Mouse (Mus musculus) G1E-ER4 (cell line): ENCODE data around the gene Sptb. TPM values are rescaled to one million over a fixed set of nuclear protein-coding genes. Genes with fewer than 3 reads are reported as not detected.

ENCODE experiments used
- GATA1 ChIP-seq: IDR thresholded peaks from one replicate; pipeline ENCODE4 v1.8.0; 2012; ENCODE audit warnings: low read length, inconsistent platforms
- polyA plus RNA-seq: library from polyadenylated mRNA; stranded (reverse); fragments of >175 nt; gene quantifications from 2 replicates; pipeline ENCODE4 v1.2.3, GENCODE M21; 2012

Gene Sptb
- polyA plus RNA-seq, 1 experiment: 114 TPM

- no peak for TF ChIP-seq GATA1
These were observed 69.7 kb downstream of the Sptb start for GRCm38 (mm10) chr12:76640620-76641019.

- no peak for TF ChIP-seq GATA1
These were observed 75.3 kb downstream of the Sptb start for GRCm38 (mm10) chr12:76634899-76635693.

GRCm38 (mm10) chr12:76623374-76623773, 87.0 kb downstream of the Sptb start:
- TF ChIP-seq GATA1: no peak

GRCm38 (mm10) chr12:76619847-76620246, 90.5 kb downstream of the Sptb start:
- TF ChIP-seq GATA1: no peak

GRCm38 (mm10) chr12:76618175-76618574, 92.2 kb downstream of the Sptb start:
- no peak for TF ChIP-seq GATA1

DNA sequence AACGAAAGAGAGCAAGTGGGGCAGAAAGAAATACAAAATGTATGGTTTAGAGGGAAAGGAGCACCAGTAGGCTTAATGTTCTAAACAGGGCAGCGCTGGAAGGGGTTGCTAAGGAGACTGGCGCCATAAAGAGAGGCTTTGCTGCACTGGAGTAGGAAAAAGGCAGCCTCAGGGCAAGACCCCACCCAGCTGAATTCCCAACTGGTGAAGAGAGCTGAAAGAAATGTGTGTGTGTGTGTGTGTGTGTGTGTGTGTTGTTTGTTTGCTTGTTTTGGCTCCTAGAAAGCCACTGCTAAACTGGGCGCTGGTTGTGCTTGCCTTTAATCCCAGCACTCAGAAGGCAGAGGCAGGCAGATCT, 94.8 kb downstream of the Sptb start:
- no peak for TF ChIP-seq GATA1

GRCm38 (mm10) chr12:76614868-76615579, 95.3 kb downstream of the Sptb start:
- no peak for TF ChIP-seq GATA1

GRCm38 (mm10) chr12:76612621-76613020, 97.7 kb downstream of the Sptb start:
- TF ChIP-seq GATA1: no peak

GRCm38 (mm10) chr12:76608997-76609565, 101.3 kb downstream of the Sptb start:
- no peak for TF ChIP-seq GATA1

DNA sequence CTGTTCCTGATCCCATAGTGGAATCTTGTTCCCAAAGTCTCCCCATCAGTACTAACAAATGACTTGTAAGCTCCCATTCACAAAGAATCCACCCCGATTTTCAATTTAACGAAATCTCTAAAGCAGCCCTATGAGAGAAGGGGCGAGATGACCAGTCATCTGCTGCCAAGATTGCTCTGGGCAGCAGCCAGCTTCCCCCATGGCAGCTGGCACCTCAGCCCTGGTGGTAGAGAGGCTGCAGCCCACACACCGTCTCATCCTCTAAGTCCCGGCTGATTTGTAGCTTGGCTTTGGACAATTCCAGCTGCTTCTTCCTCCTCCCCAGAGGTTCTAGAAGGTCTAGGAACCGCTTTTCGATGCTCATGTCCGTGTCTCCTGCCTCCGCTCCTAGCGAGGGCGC, 102.1 kb downstream of the Sptb start:
- no peak for TF ChIP-seq GATA1

GRCm38 (mm10) chr12:76605837-76606236, 104.5 kb downstream of the Sptb start:
- TF ChIP-seq GATA1: no peak

DNA sequence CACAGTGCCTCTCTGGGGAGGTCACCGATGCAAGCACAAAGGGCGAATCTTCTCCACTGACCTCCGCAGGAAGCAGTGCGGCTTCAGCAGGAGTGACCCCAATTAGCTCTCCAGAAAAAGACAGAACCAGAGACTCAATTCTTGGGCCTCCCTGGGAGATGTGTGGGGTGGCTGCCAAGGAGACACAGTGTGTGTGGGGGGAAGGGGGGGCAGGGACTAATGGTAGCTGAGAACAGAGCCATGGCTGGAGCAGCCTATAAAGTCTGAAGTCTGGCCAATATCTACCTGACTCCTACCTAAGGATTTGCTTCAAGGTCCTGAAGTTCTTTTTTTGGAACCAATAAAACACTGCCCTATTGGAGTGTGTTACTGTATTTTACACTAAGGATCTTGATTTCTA, 105.8 kb downstream of the Sptb start:
- no peak for TF ChIP-seq GATA1

DNA sequence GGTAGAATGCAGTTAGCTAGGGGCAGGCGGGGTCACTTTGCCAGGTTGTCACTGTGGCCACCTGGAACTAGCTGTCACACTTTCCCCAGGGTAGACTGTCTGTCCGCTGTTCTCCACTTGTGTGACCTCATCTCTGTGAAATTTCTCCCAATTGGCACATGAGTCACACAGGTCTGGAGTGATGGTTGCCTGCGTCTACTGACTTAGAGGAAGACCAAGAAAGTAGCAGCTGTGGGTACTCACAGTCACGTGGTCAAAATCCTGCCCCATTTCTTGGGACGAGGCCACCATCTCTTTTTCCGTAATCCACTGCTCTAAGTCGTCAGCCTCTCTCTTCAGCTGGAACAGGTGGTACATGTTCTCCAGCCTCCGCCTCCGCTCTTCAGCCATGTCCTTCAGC, 106.6 kb downstream of the Sptb start:
- TF ChIP-seq GATA1: no peak

- TF ChIP-seq GATA1: no peak
These were observed 112.0 kb downstream of the Sptb start for GRCm38 (mm10) chr12:76598196-76598928.

- no peak for TF ChIP-seq GATA1
These were observed 112.7 kb downstream of the Sptb start for GRCm38 (mm10) chr12:76597577-76598100.
